Mouse (Mus musculus): ENCODE data around the gene Trp53rka.

GRCm38 (mm10) chr2:165498816-165499215, 5.7 kb upstream of the Trp53rka start:
- TF ChIP-seq CTCF (IDR thresholded peaks at IDR 0.05; ENCODE audit: borderline replicate concordance, insufficient read depth, low read depth, low read length) (no peak), POLR2A (IDR thresholded peaks at IDR 0.05; ENCODE audit: borderline replicate concordance, insufficient read depth, low read length) (no peak)
